Mouse (Mus musculus) CD4-positive, CD25-positive, alpha-beta regulatory T cell, adult 4 months (primary cell): ENCODE results near the gene Ydjc. TPM values are rescaled to one million over a fixed set of nuclear protein-coding genes. Genes with fewer than 3 reads are reported as not detected.

ENCODE experiments used
- ATAC-seq: one replicate; pipeline ENCODE4 v1.8.0; 2017
- polyA plus RNA-seq, 2 experiments: library from polyadenylated mRNA; unstranded; fragments of 100-300 nt; shearing (Covaris generic); gene quantifications; one replicate each; pipeline ENCODE4 v1.2.1; 2017

Ydjc gene
- polyA plus RNA-seq = 1 to 10 TPM; 6.9 to 8.4 TPM

GRCm38 (mm10) chr16:17144339-17144738, at the start of gene Ydjc:
Gene Ydjc, plus strand, starts transcription at chr16:17144621.
- ATAC-seq = no peak

- no peak for ATAC-seq
These were observed 47.5 kb upstream of the Ydjc start for GRCm38 (mm10) chr16:17096938-17097337.

- ATAC-seq = no peak
These were observed 41.7 kb upstream of the Ydjc start for GRCm38 (mm10) chr16:17102630-17103220.

GRCm38 (mm10) chr16:17104600-17104999, 39.8 kb upstream of the Ydjc start:
- no peak for ATAC-seq

- ATAC-seq = peak; percentile 95
These were observed 33.4 kb upstream of the Ydjc start, which contains the start of gene Ppil2 for GRCm38 (mm10) chr16:17110771-17111743. Gene Ppil2, minus strand, starts transcription at chr16:17111257.

- no peak for ATAC-seq
These were observed 27.1 kb upstream of the Ydjc start for GRCm38 (mm10) chr16:17117309-17117799.

GRCm38 (mm10) chr16:17121569-17121968, 22.9 kb upstream of the Ydjc start:
- ATAC-seq = no peak

- peak; percentile 10 for ATAC-seq
These were observed 20.1 kb upstream of the Ydjc start for GRCm38 (mm10) chr16:17124119-17124870.

GRCm38 (mm10) chr16:17124871-17125520, 19.4 kb upstream of the Ydjc start, which contains the start of gene 2610318N02Rik:
Gene 2610318N02Rik, minus strand, starts transcription at chr16:17125167.
- peak; percentile 89 for ATAC-seq

- peak; percentile 22 for ATAC-seq
These were observed 17.1 kb upstream of the Ydjc start for GRCm38 (mm10) chr16:17127292-17127691.

GRCm38 (mm10) chr16:17131191-17132088, 13.0 kb upstream of the Ydjc start:
- peak; percentile 42 for ATAC-seq

GRCm38 (mm10) chr16:17132089-17132905, 12.1 kb upstream of the Ydjc start, which contains the start of gene Sdf2l1:
Gene Sdf2l1, minus strand, starts transcription at chr16:17132383.
- ATAC-seq = peak; percentile 97

GRCm38 (mm10) chr16:17132906-17133200, 11.6 kb upstream of the Ydjc start:
- no peak for ATAC-seq

- no peak for ATAC-seq
These were observed 7.1 kb upstream of the Ydjc start for GRCm38 (mm10) chr16:17137355-17137754.

GRCm38 (mm10) chr16:17146772-17147235, 2.4 kb downstream of the Ydjc start, which contains the start of gene Ccdc116:
Gene Ccdc116, minus strand, starts transcription at chr16:17147229.
- ATAC-seq = peak; percentile 89

GRCm38 (mm10) chr16:17147391-17147929, 3.0 kb downstream of the Ydjc start:
- ATAC-seq = peak; percentile 65

- no peak for ATAC-seq
These were observed 3.7 kb downstream of the Ydjc start for GRCm38 (mm10) chr16:17148084-17148483.

- no peak for ATAC-seq
These were observed 6.3 kb downstream of the Ydjc start for GRCm38 (mm10) chr16:17150520-17151258.

GRCm38 (mm10) chr16:17151874-17152273, 7.5 kb downstream of the Ydjc start:
- ATAC-seq = no peak
